Mouse (Mus musculus) megakaryocyte, embryonic 14.5 days (primary cell): ENCODE data around the gene 1700001L19Rik.

Source experiments
- FLI1 ChIP-seq: IDR thresholded peaks from 2 replicates; pipeline ENCODE4 v1.6.1; 2012; ENCODE audit warnings: low read length, inconsistent platforms, mixed read lengths
- GATA1 ChIP-seq: IDR thresholded peaks from 3 replicates; pipeline ENCODE4 v1.6.1; 2012; ENCODE audit warnings: mixed read lengths, low read length, inconsistent platforms, borderline replicate concordance

DNA sequence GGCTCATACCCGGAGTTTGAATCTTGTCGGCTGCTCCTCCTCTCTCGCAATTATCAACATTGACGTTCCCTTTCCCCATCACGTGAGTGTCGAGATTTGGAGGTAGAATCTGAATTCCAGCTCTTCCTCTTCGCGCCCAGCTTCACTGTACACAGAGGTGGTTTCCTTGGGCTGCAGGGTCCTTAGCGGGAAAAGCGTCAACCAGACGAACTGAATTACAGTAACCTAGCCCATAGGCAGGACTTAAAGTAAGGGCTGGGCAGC, 14.8 kb upstream of the 1700001L19Rik start:
- TF ChIP-seq GATA1 (no peak), FLI1 (no peak)
